Mouse (Mus musculus) megakaryocyte, adult 5-6 weeks (primary cell): ENCODE measurements around the gene Fhl2. TPM values are rescaled to one million over a fixed set of nuclear protein-coding genes. Genes with fewer than 3 reads are reported as not detected.
"Not testable (repeated sequence)": the region's sequence is repeated elsewhere in the genome, so short reads cannot be mapped to it uniquely, and the experiment has no call there.

ENCODE experiments used
- ATAC-seq: 2 replicates; pipeline ENCODE4 v1.8.0; 2016; ENCODE audit warnings: mild to moderate bottlenecking, inconsistent platforms; ENCODE audit not compliant: poor library complexity, severe bottlenecking
- total RNA-seq, 2 experiments: library from RNA; stranded (forward) in 1 of 2; stranded (reverse) in 1 of 2; fragments of 153-499, 151-499 nt in 1 of 2; fragments of 221-1000, 200-1000 nt in 1 of 2; gene quantifications; 2 replicates each; pipeline versions ENCODE4 v1.2.3 to v1.2.4; 2015 to 2017

Fhl2 gene
- total RNA-seq, 2 experiments from 2014 or later, result 1.4 TPM; not detected in 1

- no peak for ATAC-seq
Measured at GRCm38 (mm10) chr1:43154491-43154890, 42.3 kb downstream of the Fhl2 start.

- ATAC-seq, result no peak
Measured at GRCm38 (mm10) chr1:43153538-43153937, 43.2 kb downstream of the Fhl2 start.

DNA sequence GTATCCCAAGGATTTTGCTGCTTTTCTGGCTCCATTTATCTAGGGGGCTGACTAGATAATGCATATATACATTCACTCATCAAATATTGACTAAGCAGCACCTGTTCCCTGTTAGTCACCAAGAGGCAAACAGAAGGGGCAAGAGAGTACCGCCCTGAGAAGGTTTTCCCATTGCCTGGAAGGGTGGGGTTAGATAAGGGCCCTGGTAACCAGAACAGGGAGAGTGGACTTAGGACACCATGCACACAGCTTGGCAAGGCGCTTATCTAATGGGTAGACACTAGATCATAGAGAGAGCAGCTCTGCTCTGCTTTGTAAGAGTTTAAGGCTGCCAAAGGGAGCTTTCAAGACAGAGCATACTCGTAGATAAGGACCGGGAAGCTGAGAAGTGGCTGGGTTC lies 44.2 kb downstream of the Fhl2 start:
- no peak for ATAC-seq

DNA sequence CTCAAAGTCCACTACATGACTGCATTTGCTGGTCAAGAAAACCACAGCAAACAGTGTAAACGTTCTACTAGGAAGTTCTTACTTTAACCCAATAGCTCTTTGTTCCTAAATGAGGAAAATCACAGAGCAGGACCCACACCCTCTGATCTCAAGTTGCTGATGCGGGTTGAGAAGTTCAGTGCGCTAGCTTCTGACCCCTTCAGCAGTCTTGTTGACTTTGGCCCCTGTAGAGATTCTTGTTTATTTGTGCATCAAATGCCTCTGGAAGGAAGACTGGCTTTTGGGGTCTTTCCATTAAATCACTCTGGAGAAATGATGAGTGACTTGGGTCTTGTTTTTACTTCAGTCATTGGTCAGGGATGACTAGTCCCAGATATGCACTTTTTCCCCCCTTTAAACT lies 46.6 kb downstream of the Fhl2 start:
- no peak for ATAC-seq

GRCm38 (mm10) chr1:43147474-43147873 lies 49.3 kb downstream of the Fhl2 start:
- no peak for ATAC-seq

DNA sequence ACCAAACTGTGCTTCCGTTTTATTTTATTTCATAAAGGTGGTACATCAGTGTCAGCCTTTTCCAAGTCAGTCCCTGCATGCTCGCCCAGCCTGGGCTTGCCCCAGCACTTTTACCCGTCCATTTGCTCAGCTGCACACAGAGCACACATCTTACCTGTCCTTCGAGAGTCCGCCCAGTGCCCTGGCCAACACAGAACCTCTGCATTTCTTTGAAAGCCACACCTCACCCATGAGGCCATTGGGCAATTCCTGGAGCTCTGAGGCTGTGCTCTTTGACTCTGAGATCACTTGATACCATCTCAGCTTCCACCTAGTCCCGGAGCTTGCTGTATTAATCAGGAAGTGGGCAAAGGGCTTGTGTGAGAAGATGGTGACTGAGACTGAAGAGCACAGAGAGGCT lies 51.4 kb downstream of the Fhl2 start:
- ATAC-seq, result 0 out of 2 replicates have a peak, but pooled peaks have one; percentile 15

DNA sequence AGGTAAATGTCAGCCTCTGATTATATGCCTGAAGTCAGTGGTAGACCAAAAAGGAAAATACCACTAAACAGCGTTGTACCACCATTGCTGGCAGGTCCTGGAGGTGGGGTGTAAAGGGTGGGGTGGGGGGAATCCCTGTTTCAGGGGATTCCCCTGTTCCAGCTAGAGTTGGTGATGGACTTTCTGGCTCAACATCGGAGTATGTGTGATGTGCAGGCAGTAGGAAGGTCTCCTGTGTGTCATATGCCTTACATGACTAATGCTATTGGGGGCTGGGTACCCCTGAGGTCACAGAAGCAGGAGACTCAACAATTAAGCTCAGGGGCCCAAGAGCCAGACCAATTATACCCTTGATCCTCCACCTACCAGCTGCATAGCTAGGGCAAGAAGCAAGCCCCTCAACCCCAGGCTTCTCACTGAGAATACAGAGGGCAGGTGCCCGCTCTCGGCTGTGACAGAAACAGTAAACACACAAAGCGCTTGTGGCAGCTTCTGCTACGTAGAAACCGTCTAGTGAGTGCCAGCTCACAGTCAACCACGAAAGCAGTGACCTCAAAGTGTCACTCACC lies 52.4 kb downstream of the Fhl2 start:
- ATAC-seq, result no peak

GRCm38 (mm10) chr1:43143791-43144190 lies 53.0 kb downstream of the Fhl2 start:
- ATAC-seq, result no peak

DNA sequence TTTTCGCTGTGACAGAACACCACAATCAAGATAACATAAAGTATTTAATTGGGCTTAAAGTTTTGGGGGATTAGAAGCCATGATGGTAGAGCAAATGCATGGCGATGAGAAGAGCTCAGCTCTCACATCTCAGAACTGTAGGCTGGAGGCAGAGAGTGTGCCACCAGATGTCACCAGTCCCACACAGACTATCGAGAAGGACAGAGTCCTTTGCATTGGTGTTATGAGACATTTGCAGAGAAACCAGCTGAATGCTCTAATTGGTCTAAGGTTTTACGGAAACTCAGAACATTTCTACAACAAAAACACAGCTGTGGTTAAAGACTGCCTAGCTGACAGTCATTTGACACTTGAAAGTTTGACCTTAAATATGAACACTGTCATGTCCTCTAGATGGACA lies 53.5 kb downstream of the Fhl2 start:
- no peak for ATAC-seq

- ATAC-seq, result no peak
Measured at GRCm38 (mm10) chr1:43142849-43143248, 53.9 kb downstream of the Fhl2 start.

DNA sequence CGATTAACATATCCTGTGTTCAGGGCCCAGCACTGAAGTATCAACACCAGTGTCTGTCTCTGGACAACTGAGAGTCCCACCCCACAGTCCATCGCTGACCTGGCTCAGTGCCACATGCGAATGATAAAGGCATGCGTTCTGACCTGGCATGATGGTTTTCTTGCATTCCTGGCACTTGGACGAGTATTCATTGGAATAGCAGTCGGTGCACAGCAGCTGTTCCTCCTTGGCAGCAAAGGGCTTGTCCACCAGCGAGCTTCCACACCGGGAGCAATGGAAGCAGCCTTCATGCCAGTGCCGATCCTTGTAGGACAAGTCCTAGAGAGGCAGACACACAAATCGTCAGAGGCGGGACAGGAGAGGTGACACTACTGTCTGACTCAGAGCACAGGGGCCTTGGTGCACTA lies 55.2 kb downstream of the Fhl2 start:
- no peak for ATAC-seq

DNA sequence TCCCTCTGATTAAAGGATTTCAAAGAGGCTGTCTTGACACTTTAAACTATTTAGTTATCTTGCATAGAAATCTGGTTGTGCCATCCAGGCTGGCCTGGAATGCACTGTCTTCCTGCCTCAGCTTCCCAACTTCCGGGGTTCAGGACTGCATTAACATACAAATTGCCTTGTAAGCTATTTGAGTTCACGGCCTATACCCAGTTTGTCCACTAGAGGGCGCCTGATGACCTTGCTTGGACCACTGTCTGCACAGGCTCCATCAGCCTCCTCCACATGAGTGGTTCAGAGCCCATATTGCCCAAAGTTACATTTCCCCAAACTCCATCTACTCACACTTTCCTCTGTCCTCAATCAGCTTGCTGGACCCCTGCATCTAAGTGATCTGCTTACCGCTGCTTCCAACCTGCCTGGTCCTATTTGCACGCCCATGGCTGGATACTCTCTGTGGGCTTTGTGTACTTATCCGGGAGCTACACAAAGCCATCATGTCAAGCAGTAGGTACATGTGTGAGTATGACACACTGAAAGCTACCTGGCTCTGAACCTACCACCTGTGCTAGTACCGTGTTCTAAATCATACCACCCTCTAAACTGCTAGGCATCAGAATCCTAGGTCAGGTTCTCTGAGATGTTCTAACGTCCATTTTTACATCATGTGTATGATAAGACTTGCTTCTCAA lies 57.1 kb downstream of the Fhl2 start:
- ATAC-seq, result peak; percentile 90

DNA sequence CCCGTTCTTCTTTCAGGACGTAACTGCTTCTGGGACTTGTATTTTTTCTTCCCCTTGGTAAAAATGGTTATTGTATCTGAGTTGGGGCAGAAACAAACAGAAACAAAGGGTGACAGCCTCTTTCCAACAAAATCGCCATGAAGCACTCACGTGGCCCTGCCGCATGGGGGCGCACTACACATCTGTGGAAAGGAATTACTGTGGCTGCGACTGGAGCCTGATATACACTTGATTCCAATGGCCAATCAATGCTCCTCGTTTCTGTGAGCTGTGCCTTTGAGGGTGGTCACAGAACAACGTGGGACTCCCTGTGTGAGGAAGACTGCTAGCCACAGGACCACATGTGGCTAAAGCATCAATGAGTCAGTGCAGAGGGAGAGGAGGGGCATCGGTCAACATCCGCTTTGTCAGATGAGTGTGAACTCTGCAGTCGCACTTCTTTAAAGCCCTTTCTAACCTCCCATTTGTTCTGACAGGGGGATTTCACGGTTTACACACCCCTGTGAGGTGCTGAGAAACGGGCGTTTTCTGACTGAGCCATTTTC lies 58.4 kb downstream of the Fhl2 start:
- no peak; the same call in 1 of the 2 replicates for ATAC-seq

GRCm38 (mm10) chr1:43137334-43137733 lies 59.5 kb downstream of the Fhl2 start:
- ATAC-seq, result no peak

GRCm38 (mm10) chr1:43136488-43137029 lies 60.2 kb downstream of the Fhl2 start:
- not testable (repeated sequence) for ATAC-seq

DNA sequence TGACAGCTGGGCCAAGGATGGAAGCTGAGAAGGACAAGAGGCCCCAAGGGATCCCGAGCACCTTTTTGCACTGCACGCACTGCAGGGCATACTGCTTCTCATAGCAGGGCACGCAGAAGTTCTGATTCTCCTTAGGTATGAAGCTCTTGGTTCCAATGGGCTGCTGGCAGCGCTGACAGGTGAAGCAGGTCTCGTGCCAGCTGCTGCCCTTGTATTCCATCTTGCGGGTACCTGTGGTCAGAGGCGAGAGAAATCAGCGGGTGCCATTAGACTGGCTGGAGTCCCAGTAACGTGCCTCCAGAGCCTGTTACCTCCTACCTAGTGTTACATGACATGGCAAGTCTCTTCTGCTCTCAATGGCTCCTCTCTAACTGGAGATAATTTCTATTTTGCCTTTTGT lies 65.2 kb downstream of the Fhl2 start:
- ATAC-seq, result no peak

DNA sequence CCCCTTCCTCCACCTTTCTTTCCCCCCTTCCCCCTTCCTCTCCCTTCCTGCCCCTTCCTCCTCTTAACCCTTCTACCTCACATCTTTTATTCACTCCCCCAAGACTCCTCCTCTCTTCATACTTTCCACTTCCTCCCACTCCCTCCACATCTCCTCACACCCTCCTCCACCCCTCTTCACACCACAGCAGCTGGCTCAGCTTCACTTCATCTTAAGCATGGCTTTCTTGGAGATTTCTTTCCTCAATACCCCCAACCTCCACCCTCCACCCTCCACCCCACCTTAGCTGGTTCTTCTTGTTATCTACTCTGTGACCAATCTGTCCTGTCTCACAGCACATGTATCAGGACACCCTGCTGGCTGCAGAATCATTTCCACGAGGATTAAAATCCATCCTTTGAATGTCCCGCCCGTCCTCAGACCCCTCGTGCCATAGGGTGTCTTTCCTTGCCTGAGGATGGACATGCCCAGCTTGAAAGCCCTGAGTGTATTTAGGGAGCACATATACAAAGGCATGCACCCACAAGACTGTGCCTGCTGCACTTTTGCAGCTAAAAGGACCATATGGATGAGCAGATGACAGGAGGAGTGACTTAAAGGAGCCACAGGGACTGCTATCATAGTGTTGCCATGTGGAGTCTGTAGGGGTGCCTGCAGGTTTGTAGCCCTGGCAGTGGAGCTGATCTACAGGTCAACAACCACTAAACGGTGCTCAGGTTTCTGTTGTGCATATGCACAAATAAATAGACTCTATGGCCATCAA lies 66.4 kb downstream of the Fhl2 start:
- 0 out of 2 replicates have a peak, but pooled peaks have one; percentile 30 for ATAC-seq

GRCm38 (mm10) chr1:43127820-43128610 lies 68.8 kb downstream of the Fhl2 start:
- ATAC-seq, result no peak

DNA sequence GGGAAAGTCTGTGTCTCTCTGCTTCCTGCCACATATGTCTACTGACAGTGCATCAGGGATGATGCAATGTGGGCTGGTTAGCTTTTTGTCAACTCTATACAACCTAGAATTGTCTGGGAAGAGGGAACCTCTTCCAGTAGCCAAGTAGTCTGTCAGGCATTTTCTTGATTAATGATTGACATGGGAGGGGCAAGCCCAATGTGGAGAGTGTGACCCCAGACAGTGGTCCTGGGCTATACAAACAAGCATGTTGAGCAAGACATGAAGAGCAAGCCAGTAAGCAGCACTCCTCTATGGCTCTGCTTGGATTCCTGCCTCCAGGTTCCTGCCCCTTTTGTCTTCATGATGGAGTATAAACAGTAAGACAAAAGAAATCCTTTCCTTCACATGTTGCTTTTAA lies 69.6 kb downstream of the Fhl2 start:
- no peak for ATAC-seq

DNA sequence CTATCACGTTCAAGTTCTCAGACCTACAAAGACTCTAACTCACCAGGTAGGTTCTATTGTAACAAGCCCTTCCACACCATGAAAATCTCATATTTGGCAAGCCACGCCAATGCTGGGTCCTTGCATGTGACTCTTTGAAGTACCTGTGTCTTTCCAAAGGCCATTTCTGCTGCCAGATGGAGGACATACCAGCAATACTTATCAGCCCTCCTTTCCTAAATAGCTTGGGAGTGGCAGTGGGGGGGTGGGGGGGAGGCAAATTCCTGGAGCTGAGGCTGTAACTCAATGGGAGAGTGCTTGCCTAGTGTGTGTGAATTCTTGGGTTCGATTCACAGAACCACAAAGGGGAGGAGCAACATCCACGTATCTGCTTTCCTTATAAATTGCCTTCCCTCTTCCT lies 72.1 kb downstream of the Fhl2 start:
- ATAC-seq, result no peak

DNA sequence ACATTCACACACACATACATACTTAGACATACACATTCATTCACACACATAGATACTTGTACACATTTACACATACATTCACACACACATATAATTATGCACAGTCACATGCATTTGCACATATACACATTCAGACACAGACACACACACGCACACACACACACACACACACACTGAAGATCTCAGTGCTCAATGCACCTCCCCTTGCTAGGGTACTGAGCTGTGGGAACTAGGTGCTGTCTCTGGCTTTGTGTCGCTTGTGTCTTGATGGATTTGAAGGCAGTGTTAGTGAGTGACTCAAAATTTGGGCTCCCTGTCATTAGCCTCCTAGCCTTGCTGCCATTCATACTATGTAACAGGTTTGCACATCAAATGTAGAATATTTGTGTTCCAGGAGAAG lies 74.2 kb downstream of the Fhl2 start:
- ATAC-seq, result no peak
